ENCODE assay signal across 8 mouse cellular contexts in the genomic region with DNA sequence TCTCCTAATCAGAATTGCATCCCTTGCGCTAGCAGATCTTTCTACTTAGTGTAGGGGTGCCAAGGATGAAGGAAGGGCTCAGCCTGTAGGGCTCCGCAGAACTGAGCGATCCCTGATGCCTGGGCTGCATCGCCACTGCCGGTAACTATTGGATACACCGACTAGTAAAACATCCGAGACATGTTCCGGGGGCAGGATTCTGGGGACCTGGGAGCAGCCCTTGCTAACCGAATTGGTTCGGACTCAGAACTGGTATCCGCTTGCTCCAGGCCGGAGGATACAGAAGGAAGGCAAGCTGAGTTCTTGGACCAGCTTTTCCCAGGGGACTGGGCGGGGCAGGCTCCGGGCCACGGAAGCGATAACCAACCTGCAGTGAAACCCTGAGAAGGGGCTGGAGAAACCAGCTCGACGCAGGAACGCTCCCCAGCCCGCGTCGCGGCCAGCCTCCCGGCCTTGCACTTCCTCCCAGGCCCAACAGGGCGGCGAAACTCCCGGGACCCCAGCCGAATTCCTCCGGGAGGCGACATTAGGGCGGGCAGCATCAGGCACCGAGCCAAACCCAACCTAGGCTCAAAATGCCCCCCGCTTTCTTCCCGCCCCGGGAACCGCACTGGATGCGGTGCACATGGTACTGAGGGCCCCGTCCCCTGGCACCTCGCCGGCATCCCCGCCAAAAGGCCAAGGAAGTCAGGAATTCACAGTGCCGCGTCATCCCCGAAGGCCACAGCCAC.
DNase-seq lines count a peak whose midpoint lies in the region; ATAC-seq and TF ChIP-seq lines count a peak whose summit lies in the region.

No protein-coding gene starts in this region.

- H3K27me3 ChIP-seq in spleen, adult 2 months (ENCODE audit: control insufficient read depth, insufficient read depth, low read length) = peaks cover 49% of the 10 kb centered on the region
- H3K27me3 ChIP-seq in hindbrain, embryonic 10.5 days (ENCODE audit: insufficient read depth, poor library complexity, severe bottlenecking) = peaks cover 100% of the 10 kb centered on the region
- H3K27me3 ChIP-seq in neural tube, embryonic 12.5 days (replicated peaks) = peaks cover 94% of the 10 kb centered on the region

- peaks cover 24% of the 10 kb centered on the region for H3K4me1 ChIP-seq in spleen, adult 2 months (ENCODE audit: control insufficient read depth, insufficient read depth, insufficient read length)
- no peaks in the 10 kb centered on the region for H3K4me1 ChIP-seq in cortical plate, adult 2 months (ENCODE audit: control insufficient read depth, insufficient read depth, low read length)
- H3K4me1 ChIP-seq in hindbrain, embryonic 10.5 days (replicated peaks) = peaks cover 70% of the 10 kb centered on the region
- peaks cover 36% of the 10 kb centered on the region for H3K4me1 ChIP-seq in neural tube, embryonic 12.5 days

- no peaks in the 10 kb centered on the region for H3K36me3 ChIP-seq in spleen, adult 2 months (ENCODE audit: control insufficient read depth, insufficient read depth, low read length)
- no peaks in the 10 kb centered on the region for H3K36me3 ChIP-seq in hindbrain, embryonic 10.5 days
- H3K36me3 ChIP-seq in neural tube, embryonic 12.5 days = no peaks in the 10 kb centered on the region

- TF ChIP-seq CTCF in spleen, adult 2 months (IDR thresholded peaks at IDR 0.05; ENCODE audit: extremely low read depth, insufficient read depth, insufficient read length, insufficient replicate concordance) = 0 out of 2 replicates have a peak, but pooled peaks have one; percentile 24
- TF ChIP-seq CTCF in cortical plate, adult 2 months (IDR thresholded peaks at IDR 0.05; ENCODE audit: extremely low read depth, insufficient read depth, low read length) = 0 out of 2 replicates have a peak, but pooled peaks have one; percentile 4

- no peak overlapping the region for H3K27ac ChIP-seq in spleen, adult 2 months (ENCODE audit: insufficient read depth, low read length)
- H3K27ac ChIP-seq in cortical plate, adult 2 months (ENCODE audit: insufficient read depth, low read length) = no peak overlapping the region
- H3K27ac ChIP-seq in hindbrain, embryonic 10.5 days = peak overlapping the region; percentile 85
- no peak overlapping the region for H3K27ac ChIP-seq in neural tube, embryonic 12.5 days

- no peaks in the 10 kb centered on the region for H3K9me3 ChIP-seq in hindbrain, embryonic 10.5 days
- no peaks in the 10 kb centered on the region for H3K9me3 ChIP-seq in neural tube, embryonic 12.5 days

- ATAC-seq in neural tube, embryonic 12.5 days (ENCODE audit: low FRiP score, low read depth) = no peak
- ATAC-seq in megakaryocyte-erythroid progenitor cell, adult 5-6 weeks (replicated peaks; ENCODE audit: low FRiP score, low TSS enrichment, poor library complexity, severe bottlenecking) = no peak; the same call in 1 of the 2 replicates

- WGBS in spleen, adult 2 months = 8% methylated on average over 44 of the region's 44 CpGs
- under 1% methylated on average over 44 of the region's 44 CpGs for WGBS in hindbrain, embryonic 10.5 days
- 1% methylated on average over 44 of the region's 44 CpGs for WGBS in neural tube, embryonic 12.5 days

- DNase-seq in spleen, adult 2 months (ENCODE audit: low read depth in 1 of 2, low spot score in 2 of 2) = no peak
- no peak for DNase-seq in spleen, adult 12 weeks (ENCODE audit: low spot score)
- DNase-seq in hindbrain, embryonic 10.5 days (ENCODE audit: low spot score) = peak; percentile 52
- peak; percentile 34 for DNase-seq in liver
- no peak for DNase-seq in T-cell, adult 2 months (ENCODE audit: low spot score)

- peak overlapping the region; percentile 46 for H3K4me2 ChIP-seq in neural tube, embryonic 12.5 days (replicated peaks)

- TF ChIP-seq POLR2A in spleen, adult 2 months (IDR thresholded peaks at IDR 0.05; ENCODE audit: low read depth, low read length) = no peak
- no peak for TF ChIP-seq POLR2A in cortical plate, adult 2 months (IDR thresholded peaks at IDR 0.05; ENCODE audit: extremely low read depth, insufficient read depth, low read length)

- peak overlapping the region; percentile 51; the same call in 1 of the 2 replicates for H3K4me3 ChIP-seq in spleen, adult 2 months (ENCODE audit: extremely low read depth, insufficient read depth, insufficient read length)
- H3K4me3 ChIP-seq in cortical plate, adult 2 months (ENCODE audit: insufficient read depth, low read length) = no peak overlapping the region
- peak overlapping the region; percentile 48 for H3K4me3 ChIP-seq in hindbrain, embryonic 10.5 days
- peak overlapping the region; percentile 33 for H3K4me3 ChIP-seq in neural tube, embryonic 12.5 days

- peak overlapping the region; percentile 45; the same call in 1 of the 2 replicates for H3K9ac ChIP-seq in neural tube, embryonic 12.5 days

Comparison
In these comparisons a context has a peak if more than half of its experiments do, and no peak if none do; other contexts are left out.
1. DNase-seq: peak in hindbrain, embryonic 10.5 days (single experiment) and liver (single experiment); none in spleen, adult 2 months (0 of 2), spleen, adult 12 weeks (single experiment) and T-cell, adult 2 months (single experiment).